Mouse (Mus musculus) right cerebral cortex, postnatal 10 days (tissue): ENCODE data around the gene Fxr2.
A peak's percentile ranks its signal among the peaks of the same experiment; 100 is the strongest.
"Not testable (repeated sequence)": the region's sequence is repeated elsewhere in the genome, so short reads cannot be mapped to it uniquely, and the experiment has no call there.

ENCODE experiments used
- DNase-seq, 2 experiments: peaks; one replicate each; pipeline ENCODE4 v3.0.0; 2021; ENCODE audit warnings: low spot score in 2 of 2

Fxr2 gene

DNA sequence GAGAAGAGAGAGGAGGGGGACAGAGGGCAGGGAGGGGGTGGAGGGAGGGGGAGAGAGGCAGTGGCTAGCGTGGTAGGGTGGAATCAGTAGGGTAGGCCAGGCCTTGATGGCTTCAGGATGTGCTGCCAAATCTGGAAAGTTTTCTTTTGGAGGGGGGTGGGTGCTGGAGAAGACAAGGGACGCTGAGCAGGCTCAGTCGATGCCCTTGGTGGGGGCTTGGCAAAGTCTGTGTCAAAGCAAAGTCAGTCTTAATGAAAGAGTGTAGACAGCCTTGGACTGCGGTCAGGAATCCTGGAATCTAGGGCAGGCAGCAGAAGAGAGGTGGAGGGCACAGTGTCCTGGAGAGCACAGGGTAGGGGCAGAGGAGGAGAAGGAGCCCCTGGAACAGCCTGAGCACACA is 21.9 kb upstream of the Fxr2 start:
- DNase-seq = peak; percentile 65 to 75

DNA sequence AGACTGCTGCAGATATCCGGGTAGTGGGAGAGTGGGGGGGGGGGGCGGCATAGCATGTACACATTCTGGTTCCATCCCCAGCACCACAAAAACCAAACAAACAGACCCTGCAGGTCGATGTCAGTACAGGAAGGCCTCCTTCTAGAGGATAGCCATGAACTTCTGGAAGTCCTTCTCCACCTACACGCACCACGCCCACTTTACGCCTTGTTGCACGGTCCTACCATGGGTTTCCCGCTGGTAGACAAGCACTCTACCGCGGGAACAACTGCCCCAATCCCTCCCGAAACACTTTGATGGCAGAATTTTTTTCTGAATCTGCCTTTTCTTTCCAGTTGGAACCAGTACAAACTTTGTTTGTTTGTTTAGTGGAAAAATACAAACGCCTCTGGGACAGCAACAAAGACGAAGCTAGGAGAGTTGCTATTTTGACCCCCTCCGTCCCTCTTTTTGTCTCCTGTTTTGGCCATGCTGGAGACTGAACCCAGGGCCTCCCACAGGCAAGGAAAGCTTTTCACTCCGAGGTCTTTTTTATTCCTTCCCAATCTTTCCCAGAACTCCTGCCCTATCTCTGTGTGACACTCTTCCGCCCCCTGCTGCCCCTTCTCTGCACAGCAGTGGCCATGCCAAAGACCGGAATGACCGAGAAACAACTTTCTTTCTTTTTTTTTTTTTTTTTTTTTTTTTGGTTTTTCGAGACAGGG is 19.1 kb upstream of the Fxr2 start:
- DNase-seq = peak; percentile 80 to 86

- DNase-seq = not testable (repeated sequence)
These were observed 18.6 kb upstream of the Fxr2 start for GRCm38 (mm10) chr11:69614257-69614588.

GRCm38 (mm10) chr11:69616781-69617180 is 16.0 kb upstream of the Fxr2 start:
- DNase-seq = no peak

GRCm38 (mm10) chr11:69617805-69618204 is 15.0 kb upstream of the Fxr2 start, which contains the start of gene Shbg:
Gene Shbg, minus strand, starts transcription at chr11:69617905.
- DNase-seq = no peak

DNA sequence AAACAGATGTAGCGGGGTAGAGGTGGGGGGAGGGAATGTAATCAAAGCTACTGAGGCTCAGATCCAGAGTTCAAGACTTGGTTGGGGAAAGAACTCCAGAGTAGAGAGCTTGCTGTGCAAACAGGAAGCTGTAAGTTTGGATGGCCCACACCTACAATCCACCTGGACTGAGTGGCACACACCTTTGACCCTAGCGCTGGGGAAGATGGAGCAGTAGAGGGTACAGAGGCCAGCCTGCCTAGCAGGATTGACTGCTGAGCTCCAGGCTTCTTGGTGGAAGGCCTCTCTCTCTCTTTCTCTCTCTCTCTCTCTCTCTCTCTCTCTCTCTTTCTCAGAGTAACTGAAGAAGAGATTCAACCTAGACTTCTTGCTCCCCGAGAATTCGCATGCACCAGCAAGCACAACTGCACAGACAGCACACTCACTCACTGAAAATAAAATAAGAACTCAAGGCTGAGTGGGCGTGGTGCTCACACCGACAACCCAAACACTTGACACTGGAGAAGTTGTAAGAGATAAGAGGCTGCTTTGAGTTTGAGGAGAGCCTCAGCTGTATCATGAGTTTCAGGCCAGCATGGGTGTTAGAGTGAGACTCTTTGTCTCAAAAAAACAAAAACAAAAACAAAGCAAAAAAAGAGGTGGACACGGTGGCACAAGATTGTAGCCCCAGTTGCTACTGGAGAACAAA is 12.3 kb upstream of the Fxr2 start:
- DNase-seq = no peak

DNA sequence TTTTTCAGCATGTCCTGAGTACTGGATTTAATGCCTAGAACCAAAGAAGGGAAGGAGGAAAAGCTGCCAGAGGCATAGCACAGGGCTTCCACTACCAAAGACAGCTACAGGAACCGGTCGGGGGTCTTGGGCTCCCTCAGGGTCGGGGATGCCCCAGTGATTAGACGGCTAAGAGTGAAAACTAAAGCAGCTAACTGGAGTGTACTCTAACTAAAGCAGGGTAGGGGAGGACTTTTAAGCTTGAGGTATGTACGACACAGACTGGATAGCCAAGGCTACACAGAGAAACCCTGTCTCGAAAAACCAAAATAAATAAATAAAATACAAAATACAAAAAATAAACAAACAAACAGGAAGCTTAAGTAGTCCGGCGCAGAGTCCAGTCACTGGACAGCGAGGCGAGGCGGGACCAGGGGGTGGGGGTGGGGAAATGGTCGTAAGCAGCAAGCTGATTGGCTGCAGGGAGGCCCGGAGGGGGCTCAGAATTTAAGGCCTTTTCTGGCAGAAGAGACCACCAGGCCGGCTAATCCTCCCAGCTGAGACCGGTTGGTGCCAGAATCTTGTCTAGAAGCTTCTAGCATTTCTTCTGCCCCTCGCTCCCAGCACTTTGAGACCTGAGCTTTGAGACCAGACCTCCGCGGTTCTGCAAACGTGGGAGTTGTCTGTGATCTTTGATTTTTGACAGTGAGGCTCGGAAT is 11.1 kb upstream of the Fxr2 start, which contains the start of gene Sat2:
Gene Sat2, plus strand, starts transcription at position 454 of the 698 bp plus-strand sequence.
- DNase-seq = peak; percentile 74 to 76

DNA sequence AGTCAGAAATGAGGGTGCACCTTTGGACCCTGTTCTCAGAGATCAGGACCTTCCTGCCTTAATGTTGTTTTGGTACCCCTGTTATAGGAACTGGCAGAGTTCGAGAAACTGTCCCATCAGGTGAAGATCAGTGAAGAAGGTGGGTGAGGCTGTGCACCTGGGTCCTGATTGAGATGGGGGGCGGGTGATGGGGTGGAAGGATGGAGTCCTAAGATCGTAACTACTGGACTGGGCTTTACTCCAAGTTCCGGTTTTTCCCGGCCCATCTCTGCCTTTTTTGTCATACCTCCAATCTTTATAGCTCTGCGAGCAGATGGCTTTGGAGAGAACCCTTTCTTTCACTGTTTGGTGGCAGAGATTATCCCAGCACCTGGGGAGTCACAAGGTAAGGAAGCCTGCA is 10.4 kb upstream of the Fxr2 start:
- DNase-seq = peak in 1 of 2 experiments; percentile 43

DNA sequence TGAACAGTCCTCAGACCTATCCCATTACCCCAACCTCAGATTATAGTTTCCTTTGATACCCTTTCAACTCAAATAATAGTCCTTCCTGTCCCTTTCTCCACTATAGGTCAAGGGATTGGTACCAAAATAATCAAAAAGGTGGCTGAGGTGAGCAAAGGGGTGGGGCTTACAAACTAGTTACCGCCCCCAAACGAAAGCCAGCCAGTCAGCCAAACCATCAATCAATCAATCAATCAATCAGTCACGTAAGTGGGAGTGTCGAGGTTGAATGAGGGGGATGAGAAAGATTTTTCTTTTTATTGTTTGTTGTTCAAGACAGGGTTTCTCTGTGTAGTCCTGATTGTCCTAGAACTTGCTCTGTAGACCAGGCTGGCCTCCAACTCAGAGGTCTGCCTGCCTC is 9.8 kb upstream of the Fxr2 start:
- no peak for DNase-seq

- not testable (repeated sequence) for DNase-seq
These were observed 8.5 kb upstream of the Fxr2 start for GRCm38 (mm10) chr11:69624339-69624738.

GRCm38 (mm10) chr11:69628286-69628685 is 4.5 kb upstream of the Fxr2 start:
- peak; percentile 75 to 77 for DNase-seq

DNA sequence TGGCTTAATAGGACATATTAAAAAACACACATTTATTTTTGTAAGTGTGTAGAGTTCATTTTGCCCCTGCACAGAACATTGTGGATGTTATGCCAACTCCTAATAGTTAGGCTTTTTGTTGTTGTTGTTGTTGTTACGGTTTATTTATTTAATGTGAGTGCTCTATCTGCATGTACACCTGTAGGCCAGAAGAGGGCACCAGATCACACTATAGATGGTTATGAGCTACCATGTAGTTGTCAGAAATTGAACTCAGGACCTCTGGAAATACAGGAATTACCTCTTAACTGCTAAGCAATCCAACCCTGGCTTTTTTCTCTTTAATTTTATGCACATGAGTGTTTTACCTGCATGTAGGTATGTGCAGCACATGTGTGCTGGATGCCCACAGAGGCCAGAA is 3.0 kb upstream of the Fxr2 start:
- no peak for DNase-seq

GRCm38 (mm10) chr11:69633128-69633866 is 507 bp downstream of the Fxr2 start:
- peak; percentile 62 to 65 for DNase-seq

- DNase-seq = no peak
These were observed 2.7 kb downstream of the Fxr2 start for GRCm38 (mm10) chr11:69635471-69635870.

DNA sequence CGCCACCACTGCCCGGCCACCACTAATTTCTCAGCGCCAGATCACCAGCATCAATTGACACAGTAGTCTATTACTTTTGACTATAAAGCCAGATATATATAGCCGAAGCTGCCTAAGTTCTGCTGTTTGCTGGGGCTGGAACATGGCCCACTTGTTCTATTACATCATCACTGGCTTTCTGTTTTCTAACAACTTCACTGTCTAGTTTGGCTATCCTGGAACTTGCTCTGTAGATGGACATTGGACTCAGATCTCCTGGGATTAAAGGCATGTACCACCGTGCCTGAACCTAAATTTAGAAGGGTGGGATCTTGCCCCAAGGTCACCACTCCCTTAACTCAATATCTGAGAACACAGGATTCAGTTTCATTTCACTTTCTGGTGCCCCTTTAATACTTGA is 13.1 kb downstream of the Fxr2 start:
- DNase-seq = no peak

DNA sequence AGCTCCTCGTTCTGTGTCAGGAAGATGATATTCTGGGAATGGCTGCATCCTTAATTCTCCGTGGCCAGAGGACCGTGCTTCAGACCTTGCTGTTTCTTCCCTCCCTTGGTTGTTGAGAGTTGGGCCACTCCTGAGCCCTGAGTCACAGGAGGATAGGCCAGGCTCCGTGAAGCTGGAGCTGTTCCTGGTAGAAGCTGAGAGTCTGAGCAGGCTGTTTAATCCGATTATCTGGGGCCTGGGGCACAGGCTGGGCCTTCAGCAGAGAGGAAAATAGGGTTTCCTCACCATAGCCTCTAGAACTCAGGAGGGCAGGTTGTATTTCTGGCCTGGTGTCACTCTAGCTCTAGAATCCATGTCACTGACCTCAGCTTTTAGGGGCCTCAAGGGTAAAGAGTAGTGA is 20.6 kb downstream of the Fxr2 start:
- DNase-seq = no peak

DNA sequence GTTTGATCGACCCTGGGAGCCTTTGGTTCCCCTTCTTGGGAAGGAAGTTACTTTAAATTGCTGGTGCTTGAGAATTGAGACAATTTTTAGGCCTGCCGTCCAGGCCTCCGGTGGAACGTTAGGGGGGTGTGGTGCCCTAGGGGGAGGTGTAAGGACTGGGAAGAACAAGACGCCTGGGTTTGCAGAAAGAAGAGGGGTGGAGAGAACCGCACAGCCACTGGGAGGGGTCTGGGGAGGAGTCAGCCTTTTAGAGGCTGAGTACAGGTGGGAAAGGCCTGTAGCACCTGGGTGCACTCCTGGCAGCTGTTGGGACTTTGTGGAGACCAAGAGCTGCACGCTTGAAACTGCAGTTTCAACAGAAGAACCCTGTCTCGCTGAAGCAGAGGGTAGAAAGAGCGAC is 22.0 kb downstream of the Fxr2 start:
- no peak for DNase-seq

GRCm38 (mm10) chr11:69655264-69656064 is 22.7 kb downstream of the Fxr2 start, which contains the start of gene Sox15:
Gene Sox15, plus strand, starts transcription at chr11:69655314.
- peak; percentile 85 to 86 for DNase-seq

DNA sequence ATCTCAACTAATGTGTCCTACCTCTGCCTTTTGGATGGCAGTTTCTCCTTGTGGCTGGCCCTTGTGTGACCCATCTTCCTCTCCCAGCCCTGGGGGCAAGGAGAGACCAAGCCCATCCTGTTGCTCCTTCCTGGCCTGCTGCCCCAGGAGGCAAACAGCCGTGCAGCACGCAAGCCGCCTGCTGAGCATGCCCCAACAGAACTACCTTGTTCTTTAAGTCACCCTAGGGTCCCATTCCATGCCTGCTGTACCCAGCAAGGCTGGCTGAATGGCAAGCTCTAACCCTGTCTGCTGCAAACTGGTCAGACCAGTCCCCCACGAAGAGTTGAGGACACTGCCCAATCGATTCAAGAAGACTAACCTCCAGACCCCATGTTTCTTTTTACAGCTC is 23.3 kb downstream of the Fxr2 start:
- DNase-seq = no peak

- peak; percentile 55 to 61 for DNase-seq
These were observed 24.0 kb downstream of the Fxr2 start for GRCm38 (mm10) chr11:69656617-69657461.
